Mouse (Mus musculus) erythroid progenitor cell, adult 5-6 weeks (primary cell): ENCODE measurements around the gene Pask. TPM values are rescaled to one million over a fixed set of nuclear protein-coding genes. Genes with fewer than 3 reads are reported as not detected.

Experiments
- ATAC-seq: replicated peaks from 2 replicates; pipeline ENCODE4 v1.8.0; 2016; ENCODE audit warnings: moderate number of reproducible peaks, mild to moderate bottlenecking, moderate TSS enrichment, inconsistent platforms; ENCODE audit not compliant: poor library complexity, low FRiP score, severe bottlenecking
- total RNA-seq, 2 experiments: library from RNA; stranded (forward) in 1 of 2; stranded (reverse) in 1 of 2; fragments of 150-400 nt in 1 of 2; fragments of 186-747, 209-891 nt in 1 of 2; gene quantifications; 2 replicates each; pipeline versions ENCODE4 v1.2.3 to v1.2.4; 2015 to 2017; ENCODE audit warnings: low replicate concordance in 2 of 2

The Pask gene
- total RNA-seq, 2 experiments from 2014 or later, result 22.2 to 40.1 TPM

DNA sequence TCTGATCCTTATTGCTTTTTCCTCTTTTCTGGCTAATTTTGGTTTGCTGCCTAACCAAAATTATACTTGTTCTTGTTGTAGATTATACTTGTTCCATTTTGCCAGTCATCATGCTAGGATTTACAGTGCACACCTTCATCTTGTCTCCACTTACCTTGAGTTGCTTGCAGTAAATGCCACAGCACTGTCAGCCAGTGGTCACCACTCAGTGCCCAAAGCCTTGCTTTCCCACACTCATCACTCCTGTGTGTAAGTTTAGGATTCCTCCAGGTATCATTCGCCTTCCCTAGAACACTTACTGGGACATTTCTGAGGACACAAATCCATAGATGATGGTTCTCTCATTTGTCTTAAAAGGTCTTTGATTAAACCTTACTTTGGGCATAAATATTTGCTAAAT is 51.7 kb downstream of the Pask start:
- no peak for ATAC-seq

DNA sequence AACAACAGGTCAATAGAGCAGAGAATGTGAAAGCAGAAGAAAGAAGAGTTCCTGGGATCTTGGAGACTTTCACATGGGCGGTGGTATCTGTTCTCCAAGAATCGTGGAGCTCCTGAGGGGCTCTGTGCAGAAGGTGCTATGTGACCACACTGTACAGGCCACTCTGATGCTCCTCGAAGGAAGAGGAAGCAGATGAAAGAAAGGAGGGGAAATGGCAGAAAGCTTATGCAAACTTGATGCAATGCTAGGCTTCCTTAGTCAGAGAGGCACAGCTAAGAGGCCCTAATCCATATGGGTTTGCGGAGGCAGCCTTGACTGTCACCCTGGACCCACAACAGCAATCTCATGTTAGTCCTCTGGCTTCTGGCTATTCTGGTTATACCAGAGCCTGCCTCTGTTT is 52.3 kb downstream of the Pask start:
- ATAC-seq, result no peak

DNA sequence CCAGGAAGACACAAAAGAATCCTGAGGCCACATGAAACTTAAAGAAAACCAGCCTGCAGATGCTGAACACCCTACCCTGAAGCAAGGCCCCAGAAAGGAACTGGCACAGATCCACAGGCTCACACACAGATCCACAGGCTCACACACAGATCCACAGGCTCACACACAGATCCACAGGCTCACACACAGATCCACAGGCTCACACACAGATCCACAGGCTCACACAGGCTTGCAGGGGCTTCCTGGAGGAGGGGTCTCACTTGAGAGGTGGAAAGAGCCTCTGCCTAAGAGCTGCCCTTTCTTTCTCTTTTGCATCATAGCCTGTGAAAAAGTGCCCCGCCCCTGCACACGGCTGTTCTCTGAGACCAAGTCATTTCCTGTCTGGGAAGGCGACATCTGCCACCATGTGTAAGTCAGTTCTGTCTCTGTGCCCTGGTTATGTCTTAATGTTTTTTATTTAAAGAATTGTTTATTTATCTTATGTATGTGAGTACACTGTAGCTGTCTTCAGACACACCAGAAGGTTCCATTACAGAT is 53.5 kb downstream of the Pask start:
- ATAC-seq, result peak; percentile 64; the same call in 1 of the 2 replicates

DNA sequence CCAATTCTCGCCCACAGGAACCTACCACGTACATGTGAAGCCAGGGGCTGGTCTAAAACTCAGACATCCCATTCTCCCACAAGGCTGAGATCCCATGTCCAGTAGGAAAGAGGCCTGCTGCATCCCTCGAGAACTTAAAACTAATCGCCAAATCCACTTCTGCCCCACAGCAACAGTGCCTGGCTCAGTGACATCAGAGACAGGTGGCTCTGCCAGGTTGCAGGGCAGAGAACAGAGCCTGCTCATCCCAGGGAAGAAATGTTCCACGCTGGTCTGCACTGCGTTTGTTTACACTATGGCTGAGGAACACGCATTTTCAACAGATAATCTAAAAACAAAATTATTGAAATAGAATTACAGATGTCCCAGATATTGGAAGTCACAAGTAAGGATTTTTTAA is 66.2 kb downstream of the Pask start:
- ATAC-seq, result no peak

DNA sequence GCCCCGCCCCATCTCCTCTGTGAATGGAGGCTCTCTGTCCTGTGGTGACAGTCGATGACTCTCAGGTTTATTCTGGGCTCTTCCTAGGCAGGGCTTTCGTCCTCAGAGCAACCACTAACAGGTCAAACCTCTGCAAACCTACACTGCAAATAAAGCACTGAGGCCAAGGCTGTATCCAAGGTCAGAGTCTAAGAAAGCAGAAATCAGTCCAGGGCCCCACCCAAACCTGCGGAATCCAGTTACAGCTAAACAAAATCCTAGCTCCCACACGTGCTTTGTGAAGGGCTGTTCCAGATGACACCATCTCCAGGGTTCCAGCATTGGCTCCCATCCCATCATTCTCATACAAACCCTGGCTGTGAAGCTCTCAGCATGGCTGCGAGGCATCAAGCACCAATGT is 67.7 kb downstream of the Pask start:
- no peak for ATAC-seq

DNA sequence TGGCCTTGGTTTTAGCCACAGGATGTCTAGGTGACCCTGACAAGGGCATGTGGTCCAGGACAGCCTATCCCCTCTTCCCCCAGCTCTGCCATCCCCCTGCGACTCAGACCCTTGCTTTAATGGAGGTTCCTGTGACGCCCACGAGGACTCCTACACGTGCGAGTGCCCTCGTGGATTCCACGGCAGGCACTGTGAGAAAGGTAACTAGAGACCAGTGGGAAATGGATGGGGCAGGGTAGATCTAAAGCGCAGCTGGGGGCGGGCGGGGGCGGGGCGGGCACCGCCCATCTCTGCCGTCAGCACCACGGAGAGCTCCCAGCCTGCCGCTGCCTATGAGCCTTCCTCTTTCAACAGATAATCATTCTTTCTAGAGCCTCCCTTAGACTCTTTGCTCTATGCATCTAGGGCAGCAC is 70.9 kb downstream of the Pask start:
- no peak for ATAC-seq

DNA sequence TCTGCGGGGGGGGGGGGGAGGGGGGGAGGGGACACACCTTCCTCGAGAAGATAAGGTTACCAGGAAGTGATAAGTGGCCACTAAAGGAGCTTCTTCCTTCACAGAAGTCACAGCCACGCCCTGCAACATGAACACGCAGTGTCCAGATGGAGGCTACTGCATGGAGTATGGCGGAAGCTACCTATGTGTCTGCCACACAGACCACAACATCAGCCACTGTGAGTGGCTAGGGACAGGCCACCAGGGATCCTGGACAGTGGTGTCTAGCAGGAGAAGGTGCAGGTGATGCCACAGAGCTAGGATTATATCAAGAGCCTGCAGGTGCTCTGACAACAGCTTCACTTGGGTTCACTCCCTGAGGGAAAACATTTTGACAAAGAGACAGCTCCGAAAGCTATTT is 71.5 kb downstream of the Pask start:
- no peak for ATAC-seq

DNA sequence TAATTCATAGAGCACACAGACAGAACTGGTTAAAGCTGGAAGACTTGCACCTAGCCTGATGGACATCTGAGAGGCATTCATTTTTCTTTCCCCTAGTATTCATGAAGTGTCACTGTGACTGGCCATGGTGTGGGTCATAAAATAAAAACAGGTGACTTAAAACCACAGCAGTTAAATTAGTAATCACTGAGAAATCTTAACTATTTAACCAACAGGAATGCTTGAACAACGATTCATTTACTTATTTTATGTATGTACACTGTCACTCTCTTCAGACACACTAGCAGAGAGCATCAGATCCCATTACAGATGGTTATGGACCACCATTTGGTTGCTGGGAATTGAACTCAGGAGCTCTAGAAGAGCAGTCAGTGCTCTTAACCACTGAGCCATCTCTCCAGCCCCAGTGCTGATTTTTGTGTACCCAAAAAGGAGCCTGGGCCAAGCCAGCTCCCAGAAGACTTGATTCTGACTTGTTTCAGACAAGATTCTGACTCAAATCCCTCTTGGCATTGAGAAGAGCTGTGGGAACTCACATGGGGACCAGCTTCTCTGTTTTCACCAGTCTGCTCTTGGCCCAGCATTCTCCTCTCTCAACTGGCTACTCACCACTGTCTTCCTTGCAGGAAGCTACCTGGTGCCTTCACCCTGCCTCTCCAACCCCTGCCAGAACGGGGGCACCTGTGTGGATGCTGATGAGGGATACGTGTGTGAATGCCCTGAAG is 72.6 kb downstream of the Pask start:
- ATAC-seq, result no peak

DNA sequence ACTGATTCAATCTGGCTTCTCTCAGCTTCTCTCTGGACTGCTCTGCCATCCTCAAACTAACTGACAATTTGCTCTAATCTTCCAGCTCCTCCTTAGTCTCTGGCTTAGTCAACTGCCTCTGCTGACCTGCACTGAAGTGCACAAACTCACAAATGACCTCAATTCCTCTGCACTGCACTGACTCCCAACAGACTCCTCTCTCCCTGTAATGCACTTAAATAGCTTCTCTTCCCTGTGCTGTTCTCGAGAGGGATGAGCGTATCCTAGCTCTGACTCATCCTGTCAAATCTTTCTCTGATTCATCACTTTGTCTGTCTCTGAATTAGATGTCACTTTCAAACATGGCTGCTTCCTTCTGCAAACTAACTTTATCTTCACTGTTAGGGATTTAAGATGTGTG is 75.0 kb downstream of the Pask start:
- ATAC-seq, result no peak

DNA sequence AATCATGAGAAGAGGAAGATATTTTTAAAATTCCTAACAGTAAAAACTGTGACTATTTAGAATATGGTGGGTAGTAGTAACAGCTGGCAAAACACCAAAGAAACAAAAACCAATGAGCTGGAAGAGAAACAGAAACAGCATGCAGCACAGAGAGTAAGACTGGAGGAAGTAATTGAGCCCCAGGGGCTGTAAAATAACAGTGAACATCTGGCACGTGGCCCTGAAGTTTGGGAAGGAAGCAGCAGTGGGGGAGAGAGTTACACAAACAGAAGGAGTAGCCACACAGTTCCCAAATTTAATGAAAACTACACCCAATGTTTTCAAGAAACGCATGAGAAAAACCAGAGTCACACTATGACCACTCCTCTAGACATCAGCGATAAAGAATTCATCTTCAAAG is 76.1 kb downstream of the Pask start:
- no peak for ATAC-seq

Other genes with a start within 250 kb of the Pask start
- 0.36 TPM in 1 of 2 replicates, not detected in the other for gene Kif1a, start 241.5 kb downstream of the Pask start, total RNA-seq (2015; ENCODE audit: low replicate concordance)
- not detected in 2 replicates for gene Kif1a, start 241.5 kb downstream of the Pask start, total RNA-seq (2017; ENCODE audit: low replicate concordance)
- gene Agxt, start 208.2 kb downstream of the Pask start, total RNA-seq (2015; ENCODE audit: low replicate concordance), result not detected in 2 replicates
- gene Agxt, start 208.2 kb downstream of the Pask start, total RNA-seq (2017; ENCODE audit: low replicate concordance), result not detected in 2 replicates
- gene 2310007B03Rik, start 182.5 kb downstream of the Pask start, total RNA-seq (2015; ENCODE audit: low replicate concordance), result not detected in 2 replicates
- not detected in 2 replicates for gene 2310007B03Rik, start 182.5 kb downstream of the Pask start, total RNA-seq (2017; ENCODE audit: low replicate concordance)
- not detected in 2 replicates for gene Crocc2, start 174.8 kb downstream of the Pask start, total RNA-seq (2015; ENCODE audit: low replicate concordance)
- not detected in 2 replicates for gene Crocc2, start 174.8 kb downstream of the Pask start, total RNA-seq (2017; ENCODE audit: low replicate concordance)
- gene Sned1, start 107.6 kb downstream of the Pask start, total RNA-seq (2015; ENCODE audit: low replicate concordance), result 1.3 TPM in 1 of 2 replicates, not detected in the other
- gene Sned1, start 107.6 kb downstream of the Pask start, total RNA-seq (2017; ENCODE audit: low replicate concordance), result 0.61 TPM in 1 of 2 replicates, not detected in the other
- gene Mterf4, start 37.6 kb downstream of the Pask start, total RNA-seq (2015; ENCODE audit: low replicate concordance), result 3.8 and 9.7 TPM in 2 replicates
- gene Mterf4, start 37.6 kb downstream of the Pask start, total RNA-seq (2017; ENCODE audit: low replicate concordance), result 4.8 and 7.6 TPM in 2 replicates
- 17.6 and 24.5 TPM in 2 replicates for gene Ppp1r7, start 628 bp downstream of the Pask start, total RNA-seq (2015; ENCODE audit: low replicate concordance)
- 13.2 and 23.0 TPM in 2 replicates for gene Ppp1r7, start 628 bp downstream of the Pask start, total RNA-seq (2017; ENCODE audit: low replicate concordance)
- gene Ano7, start 30.4 kb upstream of the Pask start, total RNA-seq (2015; ENCODE audit: low replicate concordance), result not detected in 2 replicates
- gene Ano7, start 30.4 kb upstream of the Pask start, total RNA-seq (2017; ENCODE audit: low replicate concordance), result not detected in 2 replicates
- 65.8 and 68.8 TPM in 2 replicates for gene Hdlbp, start 135.3 kb upstream of the Pask start, total RNA-seq (2015; ENCODE audit: low replicate concordance)
- gene Hdlbp, start 135.3 kb upstream of the Pask start, total RNA-seq (2017; ENCODE audit: low replicate concordance), result 40.5 and 51.6 TPM in 2 replicates
- gene Farp2, start 168.6 kb upstream of the Pask start, total RNA-seq (2015; ENCODE audit: low replicate concordance), result not detected in 2 replicates
- 0.64 and 1.5 TPM in 2 replicates for gene Farp2, start 168.6 kb upstream of the Pask start, total RNA-seq (2017; ENCODE audit: low replicate concordance)